Mouse (Mus musculus): ENCODE data around the gene Nqo2. TPM values are rescaled to one million over a fixed set of nuclear protein-coding genes. Genes with fewer than 3 reads are reported as not detected.

Nqo2 gene
- polyA plus RNA-seq (2012), result 1.6 and 1.9 TPM in 2 replicates

GRCm38 (mm10) chr13:33964206-33965046 lies at the start of gene Nqo2:
Gene Nqo2 (plus strand): TSS chr13:33964687.

GRCm38 (mm10) chr13:34002058-34003006 lies 37.8 kb downstream of the Nqo2 start, which contains the start of the genes Ripk1 and Serpinb6a:
Gene Ripk1 (plus strand): TSS chr13:34002363.
Gene Serpinb6a (minus strand): TSS chr13:34002794.

DNA sequence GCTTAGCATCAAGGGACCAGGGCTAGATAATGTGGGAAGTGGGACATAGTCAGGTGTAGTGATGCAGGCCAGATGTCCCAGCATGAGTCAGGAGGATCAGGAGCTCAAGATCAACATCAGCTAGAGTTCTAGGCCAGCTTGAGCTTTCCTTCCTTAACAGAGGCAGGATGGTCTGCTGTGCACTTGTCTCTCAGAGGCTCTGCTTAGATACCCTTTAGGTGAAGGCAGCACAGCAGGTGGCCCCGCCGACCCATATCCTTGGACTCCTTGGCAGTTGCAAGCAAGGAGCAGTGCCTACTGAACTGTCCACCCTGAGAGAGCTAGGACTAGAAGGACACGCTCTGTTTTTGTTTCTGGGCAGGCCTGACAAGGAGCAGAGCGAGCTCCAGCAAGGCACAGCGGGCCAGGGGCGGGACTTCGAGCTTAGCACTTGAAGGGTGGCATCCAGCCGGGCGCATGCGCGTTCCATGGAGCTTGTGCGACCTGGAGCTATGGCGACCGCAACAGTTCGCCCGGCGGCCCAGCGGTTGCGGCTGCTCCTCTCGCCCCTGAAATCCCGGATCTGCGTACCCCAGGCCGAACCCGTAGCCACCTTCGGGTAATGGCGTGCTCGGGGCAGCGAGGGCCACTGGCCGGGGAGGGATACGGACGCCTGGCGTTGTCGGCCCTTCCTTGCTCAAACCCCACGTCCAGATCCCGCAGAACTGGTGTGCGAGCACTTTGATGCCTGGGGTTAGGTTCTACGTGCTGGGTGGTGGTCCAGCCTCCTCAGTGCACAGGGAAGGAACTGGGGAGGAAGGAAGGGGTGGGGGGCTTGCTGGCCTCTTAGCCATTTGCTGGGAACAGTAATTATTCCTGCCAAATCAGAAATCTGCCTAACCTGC lies 72.9 kb downstream of the Nqo2 start, which contains the start of gene Bphl:
Gene Bphl (plus strand): TSS at position 426 of the 884 bp plus-strand sequence.

Other genes with a start within 250 kb of the Nqo2 start
- gene Serpinb6e, start 121.3 kb upstream of the Nqo2 start, polyA plus RNA-seq (2012), result not detected in 2 replicates
- gene Serpinb6c, start 59.0 kb upstream of the Nqo2 start, polyA plus RNA-seq (2012), result not detected in 2 replicates
- 10.1 and 11.1 TPM in 2 replicates for gene Ripk1, start 37.7 kb downstream of the Nqo2 start, polyA plus RNA-seq (2012)
- 5.8 and 6.0 TPM in 2 replicates for gene Serpinb6a, start 38.1 kb downstream of the Nqo2 start, polyA plus RNA-seq (2012)
- gene Bphl, start 72.9 kb downstream of the Nqo2 start, polyA plus RNA-seq (2012), result 22.5 and 26.9 TPM in 2 replicates
- gene Tubb2a, start 113.3 kb downstream of the Nqo2 start, polyA plus RNA-seq (2012), result 19.7 and 22.8 TPM in 2 replicates
- gene Tubb2b, start 165.8 kb downstream of the Nqo2 start, polyA plus RNA-seq (2012), result 1.2 and 1.3 TPM in 2 replicates
- 50.6 and 51.4 TPM in 2 replicates for gene Psmg4, start 198.3 kb downstream of the Nqo2 start, polyA plus RNA-seq (2012)